Mouse (Mus musculus): ENCODE measurements around the gene Gstp2. TPM values are rescaled to one million over a fixed set of nuclear protein-coding genes. Genes with fewer than 3 reads are reported as not detected.
"Not testable (repeated sequence)": the region's sequence is repeated elsewhere in the genome, so short reads cannot be mapped to it uniquely, and the experiment has no call there.

Gene Gstp2
- polyA plus RNA-seq, 1 experiment = 6.7 TPM

DNA sequence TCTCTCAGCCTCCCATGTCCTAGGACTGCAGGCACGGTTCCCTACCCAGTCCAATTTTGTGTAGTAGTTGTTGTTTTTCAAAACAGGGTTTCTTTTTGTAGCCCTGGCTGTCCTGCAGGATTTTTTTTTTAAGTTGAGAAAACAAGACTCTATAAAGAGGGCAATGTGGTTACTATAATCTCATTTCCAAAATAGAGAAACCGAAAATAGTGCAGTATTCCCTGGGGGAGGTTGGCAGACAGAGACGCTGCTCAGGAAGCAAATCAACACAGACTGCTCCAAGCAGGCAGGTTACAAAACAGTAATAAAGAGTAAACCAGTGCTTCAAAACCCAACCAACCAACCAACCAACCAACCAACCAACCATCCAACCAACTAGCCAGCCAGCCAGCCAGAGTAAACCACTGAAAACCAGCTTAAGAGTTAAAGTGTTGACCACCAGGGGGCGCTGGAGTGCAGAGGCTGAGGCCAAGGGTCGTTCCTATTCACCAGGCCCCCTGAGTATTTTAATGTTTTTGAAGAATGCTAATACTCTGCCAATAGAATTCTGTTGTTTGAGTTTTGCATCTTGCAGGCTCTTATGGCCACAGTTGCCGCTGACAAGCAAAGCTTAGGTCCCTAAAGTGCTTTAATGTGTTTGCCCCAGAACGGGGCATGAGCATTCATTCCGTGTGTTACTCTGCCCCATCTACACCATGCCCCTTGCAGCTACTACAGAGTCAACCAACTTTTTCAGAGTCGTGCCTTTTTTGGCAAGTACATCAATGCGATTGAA is 6.1 kb upstream of the Gstp2 start:
- Histone ChIP-seq H3K36me3 (ENCODE audit: control insufficient read depth, insufficient read depth) (no peaks in the 10 kb centered on the region), H3K27me3 (ENCODE audit: control insufficient read depth, insufficient read depth, insufficient read length) (no peaks in the 10 kb centered on the region), H3K79me2 (ENCODE audit: control insufficient read depth, insufficient read depth) (no peaks in the 10 kb centered on the region), H3K4me2 (ENCODE audit: low read depth) (no peak overlapping the region), H3ac (ENCODE audit: control insufficient read depth, insufficient read length) (no peak overlapping the region), H3K4me3 (no peak overlapping the region)
- TF ChIP-seq TCF12 (IDR thresholded peaks at IDR 0.05; ENCODE audit: insufficient read depth, poor library complexity, severe bottlenecking) (no peak), POLR2AphosphoS2 (IDR thresholded peaks at IDR 0.05; ENCODE audit: insufficient read length, low read depth) (no peak), TCF3 (IDR thresholded peaks at IDR 0.05; ENCODE audit: insufficient read length, low read depth) (no peak), USF1 (IDR thresholded peaks at IDR 0.05; ENCODE audit: low read depth) (no peak), SRF (IDR thresholded peaks at IDR 0.05; ENCODE audit: control insufficient read depth, insufficient read length, low read depth) (no peak), E2F4 (IDR thresholded peaks at IDR 0.05; ENCODE audit: insufficient read depth) (no peak), REST (IDR thresholded peaks at IDR 0.05; ENCODE audit: insufficient read depth, insufficient read length) (no peak), CEBPB (IDR thresholded peaks at IDR 0.05; ENCODE audit: insufficient read depth, poor library complexity, severe bottlenecking) (no peak)

DNA sequence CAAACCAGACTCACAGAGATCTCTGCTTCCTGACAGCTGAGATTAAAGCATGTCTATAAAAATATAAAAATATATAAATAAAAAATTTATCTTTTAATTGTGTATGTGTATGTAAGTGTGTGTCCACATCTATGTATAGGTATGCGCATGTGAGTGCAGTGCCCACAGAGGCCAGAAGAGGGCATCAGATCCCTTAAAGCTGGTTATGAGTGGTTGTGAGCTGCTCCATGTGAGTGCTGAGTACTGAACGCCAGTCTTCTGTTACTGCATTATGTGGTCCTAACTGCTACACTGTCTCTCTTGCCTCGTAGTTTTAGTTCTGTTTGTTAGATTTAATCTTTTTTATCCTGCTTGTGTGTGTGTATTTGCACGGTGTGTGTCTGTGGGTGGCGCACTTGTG is 5.2 kb upstream of the Gstp2 start:
- Histone ChIP-seq H3ac (ENCODE audit: control insufficient read depth, insufficient read length) (no peak overlapping the region), H3K79me2 (ENCODE audit: control insufficient read depth, insufficient read depth) (no peaks in the 10 kb centered on the region), H3K4me3 (no peak overlapping the region), H3K27me3 (ENCODE audit: control insufficient read depth, insufficient read depth, insufficient read length) (no peaks in the 10 kb centered on the region), H3K36me3 (ENCODE audit: control insufficient read depth, insufficient read depth) (no peaks in the 10 kb centered on the region), H3K4me2 (ENCODE audit: low read depth) (no peak overlapping the region)
- TF ChIP-seq USF1 (IDR thresholded peaks at IDR 0.05; ENCODE audit: low read depth) = no peak
- TF ChIP-seq MYOD1 (IDR thresholded peaks at IDR 0.05; ENCODE audit: control insufficient read depth in 1 of 3, insufficient read length in 2 of 3, low read depth in 2 of 3) = no peak
- no peak for TF ChIP-seq REST (IDR thresholded peaks at IDR 0.05; ENCODE audit: insufficient read depth, insufficient read length)
- no peak for TF ChIP-seq MAX (IDR thresholded peaks at IDR 0.05; ENCODE audit: low read depth)
- no peak for TF ChIP-seq E2F4 (IDR thresholded peaks at IDR 0.05; ENCODE audit: insufficient read depth)
- TF ChIP-seq MYOG (IDR thresholded peaks at IDR 0.05; ENCODE audit: control insufficient read depth in 1 of 3, insufficient read depth in 1 of 3, insufficient read length in 2 of 3, low read depth in 2 of 3) = no peak
- TF ChIP-seq SRF (IDR thresholded peaks at IDR 0.05; ENCODE audit: control insufficient read depth, insufficient read length, low read depth) = no peak
- TF ChIP-seq TCF12 (IDR thresholded peaks at IDR 0.05; ENCODE audit: insufficient read depth, poor library complexity, severe bottlenecking) = no peak
- TF ChIP-seq POLR2AphosphoS2 (IDR thresholded peaks at IDR 0.05; ENCODE audit: insufficient read length, low read depth) = no peak
- no peak for TF ChIP-seq POLR2A (IDR thresholded peaks at IDR 0.05; ENCODE audit: insufficient read length, low read depth)
- no peak for TF ChIP-seq TCF3 (IDR thresholded peaks at IDR 0.05; ENCODE audit: insufficient read length, low read depth)
- no peak for TF ChIP-seq CEBPB (IDR thresholded peaks at IDR 0.05; ENCODE audit: insufficient read depth, poor library complexity, severe bottlenecking)

DNA sequence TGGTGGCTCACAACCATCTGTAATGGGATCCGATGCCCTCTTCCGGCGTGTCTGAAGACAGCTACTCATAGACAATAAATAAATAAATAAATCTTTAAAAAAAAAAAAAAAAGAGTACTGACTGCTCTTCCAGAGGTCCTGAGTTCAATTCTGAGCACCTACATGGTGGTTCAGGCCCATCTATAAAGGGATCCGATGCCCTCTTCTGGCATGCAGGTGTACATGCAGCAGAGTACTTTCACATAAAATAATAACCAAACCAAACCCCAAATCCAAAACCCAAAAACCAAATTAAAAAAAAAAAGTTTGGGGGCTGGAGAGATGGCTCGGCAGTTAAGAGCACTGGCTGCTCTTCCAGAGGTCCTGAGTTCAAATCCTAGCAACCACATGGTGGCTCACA is 3.2 kb upstream of the Gstp2 start:
- H3K27me3 ChIP-seq (ENCODE audit: control insufficient read depth, insufficient read depth, insufficient read length); H3K4me2 ChIP-seq (ENCODE audit: low read depth); H3K4me3 ChIP-seq; H3K79me2 ChIP-seq (ENCODE audit: control insufficient read depth, insufficient read depth); H3ac ChIP-seq (ENCODE audit: control insufficient read depth, insufficient read length); H3K36me3 ChIP-seq (ENCODE audit: control insufficient read depth, insufficient read depth): not testable (repeated sequence)

DNA sequence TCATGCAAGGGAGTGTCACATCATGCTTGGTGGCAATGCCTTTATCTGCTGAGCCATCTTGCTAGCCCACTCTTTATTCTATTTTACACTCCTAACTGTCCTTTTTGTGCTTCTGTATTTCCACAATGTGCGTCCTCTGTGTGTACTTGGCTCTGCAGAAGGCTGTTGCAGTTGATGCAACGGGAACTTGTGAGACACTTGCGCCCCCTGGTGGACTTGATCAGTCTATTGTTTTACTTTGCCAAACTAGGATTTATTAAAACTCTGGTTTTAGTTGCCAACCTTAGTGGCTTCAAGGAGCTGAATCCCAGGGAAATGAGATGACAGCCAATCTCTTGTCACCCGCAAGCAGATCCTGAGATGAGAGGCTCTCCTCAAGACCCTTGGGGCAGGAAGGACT is 2.0 kb upstream of the Gstp2 start:
- Histone ChIP-seq H3K79me2 (ENCODE audit: control insufficient read depth, insufficient read depth) (no peaks in the 10 kb centered on the region), H3K36me3 (ENCODE audit: control insufficient read depth, insufficient read depth) (no peaks in the 10 kb centered on the region), H3K4me2 (ENCODE audit: low read depth) (no peak overlapping the region), H3K4me3 (no peak overlapping the region), H3K27me3 (ENCODE audit: control insufficient read depth, insufficient read depth, insufficient read length) (no peaks in the 10 kb centered on the region), H3ac (ENCODE audit: control insufficient read depth, insufficient read length) (no peak overlapping the region)
- TF ChIP-seq CEBPB (IDR thresholded peaks at IDR 0.05; ENCODE audit: insufficient read depth, poor library complexity, severe bottlenecking) = no peak
- no peak for TF ChIP-seq USF1 (IDR thresholded peaks at IDR 0.05; ENCODE audit: low read depth)
- no peak for TF ChIP-seq POLR2A (IDR thresholded peaks at IDR 0.05; ENCODE audit: insufficient read length, low read depth)
- no peak for TF ChIP-seq MYOG (IDR thresholded peaks at IDR 0.05; ENCODE audit: control insufficient read depth in 1 of 3, insufficient read depth in 1 of 3, insufficient read length in 2 of 3, low read depth in 2 of 3)
- TF ChIP-seq POLR2AphosphoS2 (IDR thresholded peaks at IDR 0.05; ENCODE audit: insufficient read length, low read depth) = no peak
- TF ChIP-seq SRF (IDR thresholded peaks at IDR 0.05; ENCODE audit: control insufficient read depth, insufficient read length, low read depth) = no peak
- TF ChIP-seq MYOD1 (IDR thresholded peaks at IDR 0.05; ENCODE audit: control insufficient read depth in 1 of 3, insufficient read length in 2 of 3, low read depth in 2 of 3) = no peak
- TF ChIP-seq TCF12 (IDR thresholded peaks at IDR 0.05; ENCODE audit: insufficient read depth, poor library complexity, severe bottlenecking) = no peak
- TF ChIP-seq E2F4 (IDR thresholded peaks at IDR 0.05; ENCODE audit: insufficient read depth) = no peak
- no peak for TF ChIP-seq TCF3 (IDR thresholded peaks at IDR 0.05; ENCODE audit: insufficient read length, low read depth)
- no peak for TF ChIP-seq REST (IDR thresholded peaks at IDR 0.05; ENCODE audit: insufficient read depth, insufficient read length)
- TF ChIP-seq MAX (IDR thresholded peaks at IDR 0.05; ENCODE audit: low read depth) = no peak

DNA sequence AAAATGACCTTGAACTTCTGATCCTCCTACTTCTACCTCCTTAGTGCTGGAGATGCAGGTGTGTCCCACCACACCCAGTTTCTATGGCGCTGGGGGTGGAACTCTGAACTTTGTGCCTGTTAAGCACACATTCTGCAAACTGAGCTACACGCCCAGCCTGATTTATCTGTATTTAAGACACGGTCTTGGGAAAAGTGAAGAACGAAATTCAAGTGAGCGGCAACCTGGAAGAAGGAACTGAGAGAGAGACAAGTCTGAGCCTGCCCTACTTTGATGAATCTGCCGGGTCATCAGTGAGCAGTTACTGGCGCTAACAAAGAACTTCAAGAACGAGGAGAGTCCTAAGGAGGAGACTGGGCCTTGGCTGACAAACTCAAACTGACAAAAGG is 1.0 kb upstream of the Gstp2 start:
- Histone ChIP-seq H3K4me3 (no peak overlapping the region), H3K79me2 (ENCODE audit: control insufficient read depth, insufficient read depth) (no peaks in the 10 kb centered on the region), H3K4me2 (ENCODE audit: low read depth) (no peak overlapping the region), H3K36me3 (ENCODE audit: control insufficient read depth, insufficient read depth) (no peaks in the 10 kb centered on the region), H3K27me3 (ENCODE audit: control insufficient read depth, insufficient read depth, insufficient read length) (no peaks in the 10 kb centered on the region), H3ac (ENCODE audit: control insufficient read depth, insufficient read length) (no peak overlapping the region)
- TF ChIP-seq POLR2AphosphoS2 (IDR thresholded peaks at IDR 0.05; ENCODE audit: insufficient read length, low read depth) (no peak), E2F4 (IDR thresholded peaks at IDR 0.05; ENCODE audit: insufficient read depth) (no peak), TCF12 (IDR thresholded peaks at IDR 0.05; ENCODE audit: insufficient read depth, poor library complexity, severe bottlenecking) (no peak)

DNA sequence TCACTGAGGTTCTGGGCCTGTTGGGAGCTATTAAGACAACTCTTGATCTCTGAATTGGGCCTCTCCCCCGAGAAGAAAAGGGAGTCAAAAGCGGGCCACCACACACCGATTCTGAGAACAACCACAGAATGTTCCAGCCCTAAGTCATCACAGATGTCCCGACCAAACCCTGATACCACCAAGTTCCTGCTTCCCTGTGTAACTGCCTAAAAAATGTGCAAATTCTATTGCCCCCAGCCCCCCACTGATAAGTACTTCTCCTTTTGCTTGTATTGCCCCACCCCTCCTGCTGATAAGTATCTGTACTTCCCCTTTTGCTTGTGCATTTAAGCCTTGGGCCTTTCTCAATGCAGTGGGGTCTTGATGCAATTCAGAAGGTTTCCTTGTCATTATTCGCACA is 1.7 kb downstream of the Gstp2 start:
- not testable (repeated sequence) for H3ac ChIP-seq (ENCODE audit: control insufficient read depth, insufficient read length); H3K27me3 ChIP-seq (ENCODE audit: control insufficient read depth, insufficient read depth, insufficient read length); H3K36me3 ChIP-seq (ENCODE audit: control insufficient read depth, insufficient read depth); H3K4me2 ChIP-seq (ENCODE audit: low read depth); H3K4me3 ChIP-seq; H3K79me2 ChIP-seq (ENCODE audit: control insufficient read depth, insufficient read depth)

All from myocyte (in vitro differentiated cells).